Mouse (Mus musculus) heart, embryonic 12.5 days (tissue): ENCODE data around the gene Tle3. TPM values are rescaled to one million over a fixed set of nuclear protein-coding genes. Genes with fewer than 3 reads are reported as not detected.

Source experiments
- ATAC-seq: fragments of 200-750 bp; cut with Nextera tagmentation; 2 replicates; pipeline ENCODE4 v1.8.0; 2017; ENCODE audit warnings: moderate TSS enrichment, moderate library complexity; ENCODE audit not compliant: insufficient number of reproducible peaks, low FRiP score
- H3K27ac ChIP-seq: fragments of 300-500 bp; sonication (generic); 2 replicates; pipeline ENCODE4 v1.5.1; 2016; ENCODE audit warnings: mild to moderate bottlenecking, moderate library complexity; ENCODE audit not compliant: poor library complexity, severe bottlenecking
- H3K27me3 ChIP-seq: fragments of 300-500 bp; sonication (generic); replicated peaks from 2 replicates; pipeline ENCODE4 v1.6.1; 2016; ENCODE audit warnings: mild to moderate bottlenecking, moderate library complexity
- H3K36me3 ChIP-seq: fragments of 300-500 bp; sonication (generic); 2 replicates; pipeline ENCODE4 v1.6.1; 2016; ENCODE audit warnings: mild to moderate bottlenecking, moderate library complexity
- H3K4me1 ChIP-seq: fragments of 300-500 bp; sonication (generic); replicated peaks from 2 replicates; pipeline ENCODE4 v1.6.1; 2016; ENCODE audit warnings: mild to moderate bottlenecking
- H3K4me2 ChIP-seq: fragments of 300-500 bp; sonication (generic); 2 replicates; pipeline ENCODE4 v1.6.1; 2016; ENCODE audit warnings: mild to moderate bottlenecking, moderate library complexity
- H3K4me3 ChIP-seq: fragments of 300-500 bp; sonication (generic); 2 replicates; pipeline ENCODE4 v1.5.1; 2016; ENCODE audit warnings: mild to moderate bottlenecking
- H3K9ac ChIP-seq: fragments of 300-500 bp; sonication (generic); 2 replicates; pipeline ENCODE4 v1.6.1; 2016; ENCODE audit warnings: mild to moderate bottlenecking, moderate library complexity
- H3K9me3 ChIP-seq: fragments of 300-500 bp; sonication (generic); replicated peaks from 2 replicates; pipeline ENCODE4 v1.6.1; 2016; ENCODE audit warnings: mild to moderate bottlenecking, moderate library complexity
- whole genome bisulfite sequencing: fragments of 180-500 bp; shearing (Covaris S2); methylation state at CpG from one replicate; pipeline ENCODE4 v1.1.7; 2016; 5-methylcytosine and 5-hydroxymethylcytosine counted together
- polyA plus RNA-seq: library from polyadenylated mRNA; unstranded; fragments of >200 nt; fragmentation: Nextera tagmentation; extraction: Ambion mirVana; gene quantifications from 2 replicates; pipeline ENCODE4 v1.2.1, GENCODE M21; 2016

Tle3 gene
- polyA plus RNA-seq, 1 experiment from 2014 or later = 12.7 TPM

GRCm38 (mm10) chr9:61455861-61456261 is 83.7 kb downstream of the Tle3 start:
- no peak for ATAC-seq
- H3K9me3 ChIP-seq = no peaks in the 10 kb centered on the region
- no peak overlapping the region for H3K27ac ChIP-seq
- H3K4me2 ChIP-seq = no peak overlapping the region
- peaks cover 80% of the 10 kb centered on the region for H3K27me3 ChIP-seq
- peaks cover 6% of the 10 kb centered on the region for H3K4me1 ChIP-seq
- no peaks in the 10 kb centered on the region for H3K36me3 ChIP-seq
- 31% methylated on average over 6 of the region's 6 CpGs for WGBS
- H3K4me3 ChIP-seq = no peak overlapping the region
- no peak overlapping the region for H3K9ac ChIP-seq

GRCm38 (mm10) chr9:61456441-61457161 is 84.4 kb downstream of the Tle3 start:
- WGBS = 56% methylated on average over 5 of the region's 5 CpGs
- H3K4me2 ChIP-seq = no peak overlapping the region
- H3K27ac ChIP-seq = no peak overlapping the region
- H3K4me1 ChIP-seq = peaks cover 6% of the 10 kb centered on the region
- no peak overlapping the region for H3K4me3 ChIP-seq
- H3K9me3 ChIP-seq = no peaks in the 10 kb centered on the region
- ATAC-seq = no peak
- no peak overlapping the region for H3K9ac ChIP-seq
- H3K27me3 ChIP-seq = peaks cover 82% of the 10 kb centered on the region
- no peaks in the 10 kb centered on the region for H3K36me3 ChIP-seq

GRCm38 (mm10) chr9:61457162-61457523 is 85.0 kb downstream of the Tle3 start:
- Histone ChIP-seq H3K27me3 (peaks cover 80% of the 10 kb centered on the region), H3K9me3 (no peaks in the 10 kb centered on the region), H3K9ac (no peak overlapping the region), H3K4me1 (peaks cover 6% of the 10 kb centered on the region), H3K4me2 (no peak overlapping the region), H3K27ac (no peak overlapping the region), H3K4me3 (no peak overlapping the region), H3K36me3 (no peaks in the 10 kb centered on the region)
- ATAC-seq = no peak
- WGBS = 37% methylated on average over 10 of the region's 10 CpGs

DNA sequence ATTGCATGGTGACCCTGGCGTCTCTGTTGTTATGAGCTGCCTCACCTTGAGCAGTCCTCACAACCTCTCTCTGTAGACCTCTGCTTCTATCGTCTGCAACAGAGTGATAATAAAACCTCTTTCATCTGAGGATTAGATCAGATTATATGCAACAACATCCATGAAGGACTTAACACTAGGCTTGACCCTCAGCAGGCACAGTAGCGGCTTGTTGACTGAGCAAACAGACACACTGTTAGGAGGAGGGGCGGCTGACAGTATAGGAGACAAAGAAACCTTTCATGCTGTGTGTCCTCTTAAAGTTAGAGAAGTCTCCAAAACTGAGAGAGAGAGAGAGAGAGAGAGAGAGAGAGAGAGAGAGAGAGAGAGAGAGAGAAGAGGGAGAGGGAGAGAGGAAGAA is 89.7 kb downstream of the Tle3 start:
- no peaks in the 10 kb centered on the region; the same call in 1 of the 2 replicates for H3K4me1 ChIP-seq
- WGBS = 37% methylated on average over 4 of the region's 4 CpGs
- no peak overlapping the region for H3K27ac ChIP-seq
- H3K36me3 ChIP-seq = no peaks in the 10 kb centered on the region
- no peak overlapping the region for H3K4me3 ChIP-seq
- H3K27me3 ChIP-seq = peaks cover 48% of the 10 kb centered on the region
- H3K4me2 ChIP-seq = no peak overlapping the region
- H3K9me3 ChIP-seq = peaks cover 8% of the 10 kb centered on the region
- no peak for ATAC-seq
- no peak overlapping the region for H3K9ac ChIP-seq

GRCm38 (mm10) chr9:61467436-61467835 is 95.3 kb downstream of the Tle3 start:
- no peak overlapping the region for H3K4me2 ChIP-seq
- H3K4me1 ChIP-seq = no peaks in the 10 kb centered on the region
- no peaks in the 10 kb centered on the region for H3K36me3 ChIP-seq
- no peak for ATAC-seq
- H3K27me3 ChIP-seq = peaks cover 26% of the 10 kb centered on the region; the same call in 1 of the 2 replicates
- H3K9ac ChIP-seq = no peak overlapping the region
- no peak overlapping the region for H3K4me3 ChIP-seq
- WGBS = 76% methylated on average over 3 of the region's 3 CpGs
- peaks cover 8% of the 10 kb centered on the region for H3K9me3 ChIP-seq
- H3K27ac ChIP-seq = no peak overlapping the region
